Mouse (Mus musculus): ENCODE results near the gene Pde6b.

- no peak for TF ChIP-seq CTCF (IDR thresholded peaks at IDR 0.05; ENCODE audit: extremely low read depth, insufficient read length, insufficient replicate concordance, low read depth, low read length)
- TF ChIP-seq POLR2A (IDR thresholded peaks at IDR 0.05; ENCODE audit: low read depth, low read length) = no peak
These were observed 21.0 kb upstream of the Pde6b start for GRCm38 (mm10) chr5:108366984-108367841.
